Mouse (Mus musculus): Measurements from ENCODE around the gene 4930562C15Rik. TPM values are rescaled to one million over a fixed set of nuclear protein-coding genes. Genes with fewer than 3 reads are reported as not detected.

4930562C15Rik gene
- polyA plus RNA-seq (2014; fragmentation: Illumina TruSeq; extraction: RNeasy Lipid Tissue Mini Kit (QIAGEN cat#74804); ENCODE audit: low read depth, low replicate concordance): not detected

GRCm38 (mm10) chr16:4835191-4835590, at the start of gene 4930562C15Rik:
4930562C15Rik (plus strand) TSS chr16:4835416.

GRCm38 (mm10) chr16:4789810-4790559, 45.2 kb upstream of the 4930562C15Rik start, which contains the start of gene Cdip1:
Cdip1 (minus strand) TSS chr16:4790292.

GRCm38 (mm10) chr16:4880136-4880825, 45.1 kb downstream of the 4930562C15Rik start, which contains the start of gene Ubald1:
Ubald1 (minus strand) TSS chr16:4880315.

GRCm38 (mm10) chr16:4885760-4886689, 50.8 kb downstream of the 4930562C15Rik start, which contains the start of gene Mgrn1:
Mgrn1 (plus strand) TSS chr16:4886249.

Other genes starting within 250 kb of the 4930562C15Rik start
- gene Glis2, start 240.7 kb upstream of the 4930562C15Rik start, polyA plus RNA-seq (2014; fragmentation: Illumina TruSeq; extraction: RNeasy Lipid Tissue Mini Kit (QIAGEN cat#74804); ENCODE audit: low read depth, low replicate concordance): 1.5 TPM
- 17.8 TPM for gene Pam16, start 210.4 kb upstream of the 4930562C15Rik start, polyA plus RNA-seq (2014; fragmentation: Illumina TruSeq; extraction: RNeasy Lipid Tissue Mini Kit (QIAGEN cat#74804); ENCODE audit: low read depth, low replicate concordance)
- 1.9 TPM for gene Vasn, start 195.5 kb upstream of the 4930562C15Rik start, polyA plus RNA-seq (2014; fragmentation: Illumina TruSeq; extraction: RNeasy Lipid Tissue Mini Kit (QIAGEN cat#74804); ENCODE audit: low read depth, low replicate concordance)
- 61.5 TPM for gene Dnaja3, start 195.4 kb upstream of the 4930562C15Rik start, polyA plus RNA-seq (2014; fragmentation: Illumina TruSeq; extraction: RNeasy Lipid Tissue Mini Kit (QIAGEN cat#74804); ENCODE audit: low read depth, low replicate concordance)
- gene Coro7, start 155.6 kb upstream of the 4930562C15Rik start, polyA plus RNA-seq (2014; fragmentation: Illumina TruSeq; extraction: RNeasy Lipid Tissue Mini Kit (QIAGEN cat#74804); ENCODE audit: low read depth, low replicate concordance): 3.1 TPM
- not detected for gene Nmral1, start 116.1 kb upstream of the 4930562C15Rik start, polyA plus RNA-seq (2014; fragmentation: Illumina TruSeq; extraction: RNeasy Lipid Tissue Mini Kit (QIAGEN cat#74804); ENCODE audit: low read depth, low replicate concordance)
- gene Hmox2, start 109.1 kb upstream of the 4930562C15Rik start, polyA plus RNA-seq (2014; fragmentation: Illumina TruSeq; extraction: RNeasy Lipid Tissue Mini Kit (QIAGEN cat#74804); ENCODE audit: low read depth, low replicate concordance): 66.9 TPM
- 80.7 TPM for gene Cdip1, start 45.1 kb upstream of the 4930562C15Rik start, polyA plus RNA-seq (2014; fragmentation: Illumina TruSeq; extraction: RNeasy Lipid Tissue Mini Kit (QIAGEN cat#74804); ENCODE audit: low read depth, low replicate concordance)
- 0.93 TPM for gene Ubald1, start 44.9 kb downstream of the 4930562C15Rik start, polyA plus RNA-seq (2014; fragmentation: Illumina TruSeq; extraction: RNeasy Lipid Tissue Mini Kit (QIAGEN cat#74804); ENCODE audit: low read depth, low replicate concordance)
- 7.9 TPM for gene Mgrn1, start 50.8 kb downstream of the 4930562C15Rik start, polyA plus RNA-seq (2014; fragmentation: Illumina TruSeq; extraction: RNeasy Lipid Tissue Mini Kit (QIAGEN cat#74804); ENCODE audit: low read depth, low replicate concordance)
- 10.6 TPM for gene Nudt16l1, start 103.3 kb downstream of the 4930562C15Rik start, polyA plus RNA-seq (2014; fragmentation: Illumina TruSeq; extraction: RNeasy Lipid Tissue Mini Kit (QIAGEN cat#74804); ENCODE audit: low read depth, low replicate concordance)
- gene Anks3, start 128.8 kb downstream of the 4930562C15Rik start, polyA plus RNA-seq (2014; fragmentation: Illumina TruSeq; extraction: RNeasy Lipid Tissue Mini Kit (QIAGEN cat#74804); ENCODE audit: low read depth, low replicate concordance): 5.7 TPM
- not detected for gene Sept12, start 162.4 kb downstream of the 4930562C15Rik start, polyA plus RNA-seq (2014; fragmentation: Illumina TruSeq; extraction: RNeasy Lipid Tissue Mini Kit (QIAGEN cat#74804); ENCODE audit: low read depth, low replicate concordance)
- not detected for gene Smim22, start 171.9 kb downstream of the 4930562C15Rik start, polyA plus RNA-seq (2014; fragmentation: Illumina TruSeq; extraction: RNeasy Lipid Tissue Mini Kit (QIAGEN cat#74804); ENCODE audit: low read depth, low replicate concordance)
- gene Rogdi, start 178.1 kb downstream of the 4930562C15Rik start, polyA plus RNA-seq (2014; fragmentation: Illumina TruSeq; extraction: RNeasy Lipid Tissue Mini Kit (QIAGEN cat#74804); ENCODE audit: low read depth, low replicate concordance): 0.47 TPM
- gene Glyr1, start 214.4 kb downstream of the 4930562C15Rik start, polyA plus RNA-seq (2014; fragmentation: Illumina TruSeq; extraction: RNeasy Lipid Tissue Mini Kit (QIAGEN cat#74804); ENCODE audit: low read depth, low replicate concordance): 91.3 TPM
- gene Ubn1, start 214.6 kb downstream of the 4930562C15Rik start, polyA plus RNA-seq (2014; fragmentation: Illumina TruSeq; extraction: RNeasy Lipid Tissue Mini Kit (QIAGEN cat#74804); ENCODE audit: low read depth, low replicate concordance): 30.3 TPM

All from adrenal gland, adult 10 weeks (tissue).